Mouse (Mus musculus): ENCODE data around the gene Creld1. TPM values are rescaled to one million over a fixed set of nuclear protein-coding genes. Genes with fewer than 3 reads are reported as not detected.

The Creld1 gene
- total and polyA plus RNA-seq, 2 experiments: 12.3 to 24.4 TPM

- H3K4me1 ChIP-seq (ENCODE audit: control insufficient read depth, insufficient read depth, low read length): peaks cover 4% of the 10 kb centered on the region
- H3K27ac ChIP-seq (replicated peaks; ENCODE audit: insufficient read depth, low read depth, low read length): no peak overlapping the region
- peaks cover 12% of the 10 kb centered on the region; the same call in 1 of the 2 replicates for H3K36me3 ChIP-seq (ENCODE audit: control insufficient read depth, insufficient read depth, low read length)
- WGBS: 92% methylated on average over 24 of the region's 24 CpGs
- TF ChIP-seq CTCF (IDR thresholded peaks at IDR 0.05; ENCODE audit: low read depth, low read length) (no peak), POLR2A (IDR thresholded peaks at IDR 0.05; ENCODE audit: extremely low read depth, insufficient read depth, low read length) (no peak)
- H3K27me3 ChIP-seq (ENCODE audit: control insufficient read depth, insufficient read depth, low read length): no peaks in the 10 kb centered on the region
- DNase-seq (ENCODE audit: extremely low read depth, low read depth, low spot score): no peak
- H3K9ac ChIP-seq (ENCODE audit: low read depth, low read length): no peak overlapping the region
- no peaks in the 10 kb centered on the region for H3K79me2 ChIP-seq (ENCODE audit: control insufficient read depth, insufficient read depth, low read length)
- H3K4me3 ChIP-seq (ENCODE audit: insufficient read depth, low read depth, low read length): no peak overlapping the region
Observed at GRCm38 (mm10) chr6:113492101-113492864, 9.2 kb downstream of the Creld1 start.

- Histone ChIP-seq H3K9ac (ENCODE audit: low read depth, low read length) (peak overlapping the region; percentile 68), H3K79me2 (ENCODE audit: control insufficient read depth, insufficient read depth, low read length) (no peaks in the 10 kb centered on the region), H3K27ac (replicated peaks; ENCODE audit: insufficient read depth, low read depth, low read length) (peak overlapping the region; percentile 64), H3K4me3 (ENCODE audit: insufficient read depth, low read depth, low read length) (peak overlapping the region; percentile 58), H3K27me3 (ENCODE audit: control insufficient read depth, insufficient read depth, low read length) (no peaks in the 10 kb centered on the region), H3K36me3 (ENCODE audit: control insufficient read depth, insufficient read depth, low read length) (peaks cover 8% of the 10 kb centered on the region; the same call in 1 of the 2 replicates), H3K4me1 (ENCODE audit: control insufficient read depth, insufficient read depth, low read length) (no peaks in the 10 kb centered on the region)
- under 1% methylated on average over 54 of the region's 54 CpGs for WGBS
- DNase-seq (ENCODE audit: extremely low read depth, low read depth, low spot score): peak; percentile 72
- TF ChIP-seq CTCF (IDR thresholded peaks at IDR 0.05; ENCODE audit: low read depth, low read length): peak; percentile 89
- peak; percentile 30; the same call in 1 of the 2 replicates for TF ChIP-seq POLR2A (IDR thresholded peaks at IDR 0.05; ENCODE audit: extremely low read depth, insufficient read depth, low read length)
Observed at GRCm38 (mm10) chr6:113494258-113494788, 11.2 kb downstream of the Creld1 start.

- Histone ChIP-seq H3K27me3 (ENCODE audit: control insufficient read depth, insufficient read depth, low read length) (no peaks in the 10 kb centered on the region), H3K36me3 (ENCODE audit: control insufficient read depth, insufficient read depth, low read length) (peaks cover under 1% of the 10 kb centered on the region; the same call in 1 of the 2 replicates), H3K4me3 (ENCODE audit: insufficient read depth, low read depth, low read length) (peak overlapping the region; percentile 58; the same call in 1 of the 2 replicates), H3K9ac (ENCODE audit: low read depth, low read length) (peak overlapping the region; percentile 67), H3K4me1 (ENCODE audit: control insufficient read depth, insufficient read depth, low read length) (no peaks in the 10 kb centered on the region), H3K79me2 (ENCODE audit: control insufficient read depth, insufficient read depth, low read length) (no peaks in the 10 kb centered on the region), H3K27ac (replicated peaks; ENCODE audit: insufficient read depth, low read depth, low read length) (no peak overlapping the region)
- 35% methylated on average over 28 of the region's 28 CpGs for WGBS
- TF ChIP-seq POLR2A (IDR thresholded peaks at IDR 0.05; ENCODE audit: extremely low read depth, insufficient read depth, low read length): no peak
- TF ChIP-seq CTCF (IDR thresholded peaks at IDR 0.05; ENCODE audit: low read depth, low read length): no peak
- no peak for DNase-seq (ENCODE audit: extremely low read depth, low read depth, low spot score)
Observed at GRCm38 (mm10) chr6:113495071-113495675, 12.1 kb downstream of the Creld1 start.

- 71% methylated on average over 6 of the region's 6 CpGs for WGBS
- Histone ChIP-seq H3K27me3 (ENCODE audit: control insufficient read depth, insufficient read depth, low read length) (peaks cover 7% of the 10 kb centered on the region; the same call in 1 of the 2 replicates), H3K4me1 (ENCODE audit: control insufficient read depth, insufficient read depth, low read length) (no peaks in the 10 kb centered on the region), H3K4me3 (ENCODE audit: insufficient read depth, low read depth, low read length) (no peak overlapping the region), H3K27ac (replicated peaks; ENCODE audit: insufficient read depth, low read depth, low read length) (no peak overlapping the region), H3K9ac (ENCODE audit: low read depth, low read length) (no peak overlapping the region), H3K36me3 (ENCODE audit: control insufficient read depth, insufficient read depth, low read length) (no peaks in the 10 kb centered on the region), H3K79me2 (ENCODE audit: control insufficient read depth, insufficient read depth, low read length) (no peaks in the 10 kb centered on the region)
- TF ChIP-seq POLR2A (IDR thresholded peaks at IDR 0.05; ENCODE audit: extremely low read depth, insufficient read depth, low read length) (no peak), CTCF (IDR thresholded peaks at IDR 0.05; ENCODE audit: low read depth, low read length) (no peak)
- DNase-seq (ENCODE audit: extremely low read depth, low read depth, low spot score): no peak
Observed at GRCm38 (mm10) chr6:113499346-113499745, 16.2 kb downstream of the Creld1 start.

GRCm38 (mm10) chr6:113501388-113502084 is 18.4 kb downstream of the Creld1 start, which contains the start of gene Prrt3:
Prrt3 (minus strand) TSS chr6:113501931.
- Histone ChIP-seq H3K36me3 (ENCODE audit: control insufficient read depth, insufficient read depth, low read length) (no peaks in the 10 kb centered on the region), H3K79me2 (ENCODE audit: control insufficient read depth, insufficient read depth, low read length) (no peaks in the 10 kb centered on the region), H3K27me3 (ENCODE audit: control insufficient read depth, insufficient read depth, low read length) (peaks cover 7% of the 10 kb centered on the region; the same call in 1 of the 2 replicates), H3K4me1 (ENCODE audit: control insufficient read depth, insufficient read depth, low read length) (no peaks in the 10 kb centered on the region), H3K4me3 (ENCODE audit: insufficient read depth, low read depth, low read length) (no peak within 1 kb of the TSS), H3K9ac (ENCODE audit: low read depth, low read length) (no peak within 1 kb of the TSS), H3K27ac (replicated peaks; ENCODE audit: insufficient read depth, low read depth, low read length) (no peak within 1 kb of the TSS)
- TF ChIP-seq CTCF (IDR thresholded peaks at IDR 0.05; ENCODE audit: low read depth, low read length): no peak
- TF ChIP-seq POLR2A (IDR thresholded peaks at IDR 0.05; ENCODE audit: extremely low read depth, insufficient read depth, low read length): no peak
- no peak for DNase-seq (ENCODE audit: extremely low read depth, low read depth, low spot score)
- 8% methylated on average over 32 of the region's 32 CpGs for WGBS
